Mouse (Mus musculus): ENCODE results near the gene Enpep. TPM values are rescaled to one million over a fixed set of nuclear protein-coding genes. Genes with fewer than 3 reads are reported as not detected.

Gene Enpep
- polyA plus RNA-seq, 1 experiment = 3.8 TPM

GRCm38 (mm10) chr3:129351320-129351877, 18.9 kb upstream of the Enpep start:
- no peak for TF ChIP-seq POLR2A (IDR thresholded peaks at IDR 0.05; ENCODE audit: low read depth, low read length)
- TF ChIP-seq CTCF (IDR thresholded peaks at IDR 0.05; ENCODE audit: borderline replicate concordance, insufficient read depth, low read length) = no peak
- H3K4me1 ChIP-seq (ENCODE audit: control insufficient read depth, insufficient read depth, low read length) = no peaks in the 10 kb centered on the region
- H3K4me3 ChIP-seq (ENCODE audit: insufficient read depth, low read length) = no peak overlapping the region
- H3K27ac ChIP-seq (ENCODE audit: insufficient read depth, low read length) = no peak overlapping the region

- no peaks in the 10 kb centered on the region for H3K4me1 ChIP-seq (ENCODE audit: control insufficient read depth, insufficient read depth, low read length)
- no peak overlapping the region for H3K27ac ChIP-seq (ENCODE audit: insufficient read depth, low read length)
- TF ChIP-seq CTCF (IDR thresholded peaks at IDR 0.05; ENCODE audit: borderline replicate concordance, insufficient read depth, low read length) (no peak), POLR2A (IDR thresholded peaks at IDR 0.05; ENCODE audit: low read depth, low read length) (no peak)
- no peak overlapping the region for H3K4me3 ChIP-seq (ENCODE audit: insufficient read depth, low read length)
Measured at GRCm38 (mm10) chr3:129347277-129347676, 14.8 kb upstream of the Enpep start.

GRCm38 (mm10) chr3:129342767-129343166, 10.2 kb upstream of the Enpep start:
- H3K27ac ChIP-seq (ENCODE audit: insufficient read depth, low read length) = no peak overlapping the region
- H3K4me3 ChIP-seq (ENCODE audit: insufficient read depth, low read length) = no peak overlapping the region
- no peaks in the 10 kb centered on the region for H3K4me1 ChIP-seq (ENCODE audit: control insufficient read depth, insufficient read depth, low read length)
- TF ChIP-seq CTCF (IDR thresholded peaks at IDR 0.05; ENCODE audit: borderline replicate concordance, insufficient read depth, low read length) (no peak), POLR2A (IDR thresholded peaks at IDR 0.05; ENCODE audit: low read depth, low read length) (no peak)

- TF ChIP-seq CTCF (IDR thresholded peaks at IDR 0.05; ENCODE audit: borderline replicate concordance, insufficient read depth, low read length) = no peak
- TF ChIP-seq POLR2A (IDR thresholded peaks at IDR 0.05; ENCODE audit: low read depth, low read length) = no peak
- no peaks in the 10 kb centered on the region for H3K4me1 ChIP-seq (ENCODE audit: control insufficient read depth, insufficient read depth, low read length)
- no peak overlapping the region for H3K27ac ChIP-seq (ENCODE audit: insufficient read depth, low read length)
- no peak overlapping the region for H3K4me3 ChIP-seq (ENCODE audit: insufficient read depth, low read length)
Measured at GRCm38 (mm10) chr3:129341066-129341465, 8.5 kb upstream of the Enpep start.

GRCm38 (mm10) chr3:129338296-129339091, 6.0 kb upstream of the Enpep start:
- Histone ChIP-seq H3K27ac (ENCODE audit: insufficient read depth, low read length) (no peak overlapping the region), H3K4me3 (ENCODE audit: insufficient read depth, low read length) (no peak overlapping the region)

GRCm38 (mm10) chr3:129332142-129332541, 378 bp downstream of the Enpep start:
- TF ChIP-seq POLR2A (IDR thresholded peaks at IDR 0.05; ENCODE audit: low read depth, low read length) (no peak), CTCF (IDR thresholded peaks at IDR 0.05; ENCODE audit: borderline replicate concordance, insufficient read depth, low read length) (no peak)
- Histone ChIP-seq H3K4me3 (ENCODE audit: insufficient read depth, low read length) (peak overlapping the region; percentile 6; the same call in 1 of the 2 replicates), H3K27ac (ENCODE audit: insufficient read depth, low read length) (no peak overlapping the region), H3K4me1 (ENCODE audit: control insufficient read depth, insufficient read depth, low read length) (no peaks in the 10 kb centered on the region; the same call in 1 of the 2 replicates)

More at GRCm38 (mm10) chr3:129338296-129339091, 6.0 kb upstream of the Enpep start:
- TF ChIP-seq POLR2A (IDR thresholded peaks at IDR 0.05; ENCODE audit: low read depth, low read length) (no peak), CTCF (IDR thresholded peaks at IDR 0.05; ENCODE audit: borderline replicate concordance, insufficient read depth, low read length) (no peak)
- no peaks in the 10 kb centered on the region for H3K4me1 ChIP-seq (ENCODE audit: control insufficient read depth, insufficient read depth, low read length)

- H3K4me3 ChIP-seq (ENCODE audit: insufficient read depth, low read length) = no peak overlapping the region
- H3K4me1 ChIP-seq (ENCODE audit: control insufficient read depth, insufficient read depth, low read length) = no peaks in the 10 kb centered on the region; the same call in 1 of the 2 replicates
- H3K27ac ChIP-seq (ENCODE audit: insufficient read depth, low read length) = no peak overlapping the region
- no peak for TF ChIP-seq CTCF (IDR thresholded peaks at IDR 0.05; ENCODE audit: borderline replicate concordance, insufficient read depth, low read length)
- no peak for TF ChIP-seq POLR2A (IDR thresholded peaks at IDR 0.05; ENCODE audit: low read depth, low read length)
Measured at GRCm38 (mm10) chr3:129331427-129331826, 1.1 kb downstream of the Enpep start.

- H3K4me1 ChIP-seq (ENCODE audit: control insufficient read depth, insufficient read depth, low read length) = no peaks in the 10 kb centered on the region
- no peak overlapping the region for H3K27ac ChIP-seq (ENCODE audit: insufficient read depth, low read length)
- no peak for TF ChIP-seq POLR2A (IDR thresholded peaks at IDR 0.05; ENCODE audit: low read depth, low read length)
- TF ChIP-seq CTCF (IDR thresholded peaks at IDR 0.05; ENCODE audit: borderline replicate concordance, insufficient read depth, low read length) = no peak
- H3K4me3 ChIP-seq (ENCODE audit: insufficient read depth, low read length) = no peak overlapping the region
Measured at GRCm38 (mm10) chr3:129328056-129328455, 4.5 kb downstream of the Enpep start.

- no peak overlapping the region for H3K4me3 ChIP-seq (ENCODE audit: insufficient read depth, low read length)
- TF ChIP-seq CTCF (IDR thresholded peaks at IDR 0.05; ENCODE audit: borderline replicate concordance, insufficient read depth, low read length) = no peak
- no peak for TF ChIP-seq POLR2A (IDR thresholded peaks at IDR 0.05; ENCODE audit: low read depth, low read length)
- H3K4me1 ChIP-seq (ENCODE audit: control insufficient read depth, insufficient read depth, low read length) = no peaks in the 10 kb centered on the region
- no peak overlapping the region for H3K27ac ChIP-seq (ENCODE audit: insufficient read depth, low read length)
Measured at GRCm38 (mm10) chr3:129321585-129321984, 10.9 kb downstream of the Enpep start.
